Mouse (Mus musculus): ENCODE measurements around the gene Armc2. TPM values are rescaled to one million over a fixed set of nuclear protein-coding genes. Genes with fewer than 3 reads are reported as not detected.
"Not testable (repeated sequence)": the region's sequence is repeated elsewhere in the genome, so short reads cannot be mapped to it uniquely, and the experiment has no call there.

Gene Armc2
- polyA plus RNA-seq, 1 experiment from 2014 or later = 0.06 TPM

- H3K36me3 ChIP-seq (replicated peaks) = no peaks in the 10 kb centered on the region
- no peak overlapping the region for H3K9ac ChIP-seq
- no peak for ATAC-seq (ENCODE audit: insufficient read depth)
- no peak overlapping the region for H3K27ac ChIP-seq (replicated peaks)
- no peak overlapping the region for H3K4me3 ChIP-seq (replicated peaks)
- no peaks in the 10 kb centered on the region for H3K9me3 ChIP-seq (replicated peaks)
- no peak overlapping the region for H3K4me2 ChIP-seq
- H3K4me1 ChIP-seq (replicated peaks) = no peaks in the 10 kb centered on the region
- H3K27me3 ChIP-seq = no peaks in the 10 kb centered on the region
- WGBS (ENCODE audit: insufficient replicate concordance) = 65% methylated on average over 11 of the region's 11 CpGs
Measured at GRCm38 (mm10) chr10:41967915-41968635, 50.2 kb downstream of the Armc2 start.

GRCm38 (mm10) chr10:41962725-41963124 lies 55.5 kb downstream of the Armc2 start:
- H3K27me3 ChIP-seq = no peaks in the 10 kb centered on the region
- no peak for ATAC-seq (ENCODE audit: insufficient read depth)
- no peak overlapping the region for H3K4me2 ChIP-seq
- no peaks in the 10 kb centered on the region for H3K36me3 ChIP-seq (replicated peaks)
- H3K27ac ChIP-seq (replicated peaks) = no peak overlapping the region
- H3K4me1 ChIP-seq (replicated peaks) = no peaks in the 10 kb centered on the region
- no peak overlapping the region for H3K9ac ChIP-seq
- 74% methylated on average over 4 of the region's 4 CpGs for WGBS (ENCODE audit: insufficient replicate concordance)
- H3K9me3 ChIP-seq (replicated peaks) = no peaks in the 10 kb centered on the region
- H3K4me3 ChIP-seq (replicated peaks) = no peak overlapping the region

- no peak for ATAC-seq (ENCODE audit: insufficient read depth)
- Histone ChIP-seq H3K4me1 (replicated peaks) (no peaks in the 10 kb centered on the region), H3K4me2 (no peak overlapping the region), H3K9ac (no peak overlapping the region), H3K27me3 (no peaks in the 10 kb centered on the region), H3K27ac (replicated peaks) (no peak overlapping the region), H3K9me3 (replicated peaks) (no peaks in the 10 kb centered on the region), H3K36me3 (replicated peaks) (no peaks in the 10 kb centered on the region), H3K4me3 (replicated peaks) (no peak overlapping the region)
- 52% methylated on average over 2 of the region's 2 CpGs for WGBS (ENCODE audit: insufficient replicate concordance)
Measured at GRCm38 (mm10) chr10:41959808-41960207, 58.4 kb downstream of the Armc2 start.

GRCm38 (mm10) chr10:41958677-41959274 lies 59.5 kb downstream of the Armc2 start:
- WGBS (ENCODE audit: insufficient replicate concordance) = 77% methylated on average over 19 of the region's 19 CpGs
- no peaks in the 10 kb centered on the region for H3K36me3 ChIP-seq (replicated peaks)
- no peak overlapping the region for H3K4me2 ChIP-seq
- no peak overlapping the region for H3K9ac ChIP-seq
- H3K9me3 ChIP-seq (replicated peaks) = no peaks in the 10 kb centered on the region
- no peaks in the 10 kb centered on the region for H3K27me3 ChIP-seq
- H3K4me3 ChIP-seq (replicated peaks) = no peak overlapping the region
- no peaks in the 10 kb centered on the region for H3K4me1 ChIP-seq (replicated peaks)
- ATAC-seq (ENCODE audit: insufficient read depth) = no peak
- H3K27ac ChIP-seq (replicated peaks) = no peak overlapping the region

- WGBS (ENCODE audit: insufficient replicate concordance) = 68% methylated on average over 18 of the region's 18 CpGs
- Histone ChIP-seq H3K36me3 (replicated peaks) (no peaks in the 10 kb centered on the region), H3K27ac (replicated peaks) (no peak overlapping the region), H3K4me1 (replicated peaks) (no peaks in the 10 kb centered on the region), H3K4me3 (replicated peaks) (no peak overlapping the region), H3K4me2 (no peak overlapping the region), H3K27me3 (no peaks in the 10 kb centered on the region), H3K9ac (no peak overlapping the region), H3K9me3 (replicated peaks) (no peaks in the 10 kb centered on the region)
- ATAC-seq (ENCODE audit: insufficient read depth) = no peak
Measured at GRCm38 (mm10) chr10:41957421-41958225, 60.6 kb downstream of the Armc2 start.

GRCm38 (mm10) chr10:41953528-41953864 lies 64.7 kb downstream of the Armc2 start:
- H3K27me3 ChIP-seq = no peaks in the 10 kb centered on the region
- WGBS (ENCODE audit: insufficient replicate concordance) = 63% methylated on average over 5 of the region's 5 CpGs

GRCm38 (mm10) chr10:41952850-41953527 lies 65.3 kb downstream of the Armc2 start:
- Histone ChIP-seq H3K4me3 (replicated peaks) (no peak overlapping the region), H3K27me3 (no peaks in the 10 kb centered on the region), H3K36me3 (replicated peaks) (no peaks in the 10 kb centered on the region), H3K4me1 (replicated peaks) (no peaks in the 10 kb centered on the region), H3K4me2 (no peak overlapping the region), H3K9me3 (replicated peaks) (no peaks in the 10 kb centered on the region), H3K27ac (replicated peaks) (no peak overlapping the region), H3K9ac (no peak overlapping the region)
- WGBS (ENCODE audit: insufficient replicate concordance) = 80% methylated on average over 14 of the region's 14 CpGs
- ATAC-seq (ENCODE audit: insufficient read depth) = no peak

More at GRCm38 (mm10) chr10:41953528-41953864, 64.7 kb downstream of the Armc2 start:
- no peak overlapping the region for H3K9ac ChIP-seq
- no peak overlapping the region for H3K4me3 ChIP-seq (replicated peaks)
- no peak overlapping the region for H3K27ac ChIP-seq (replicated peaks)
- H3K4me1 ChIP-seq (replicated peaks) = no peaks in the 10 kb centered on the region
- ATAC-seq (ENCODE audit: insufficient read depth) = no peak
- H3K36me3 ChIP-seq (replicated peaks) = no peaks in the 10 kb centered on the region
- H3K4me2 ChIP-seq = no peak overlapping the region
- H3K9me3 ChIP-seq (replicated peaks) = no peaks in the 10 kb centered on the region

GRCm38 (mm10) chr10:41952354-41952753 lies 65.9 kb downstream of the Armc2 start:
- not testable (repeated sequence) for H3K27ac ChIP-seq (replicated peaks); H3K27me3 ChIP-seq; ATAC-seq (ENCODE audit: insufficient read depth); H3K4me1 ChIP-seq (replicated peaks); H3K4me3 ChIP-seq (replicated peaks); H3K9me3 ChIP-seq (replicated peaks); H3K9ac ChIP-seq; H3K36me3 ChIP-seq (replicated peaks); H3K4me2 ChIP-seq
- WGBS (ENCODE audit: insufficient replicate concordance) = 79% methylated on average over 10 of the region's 10 CpGs

- H3K4me1 ChIP-seq (replicated peaks) = peaks cover 7% of the 10 kb centered on the region
- no peaks in the 10 kb centered on the region for H3K9me3 ChIP-seq (replicated peaks)
- H3K4me2 ChIP-seq = no peak overlapping the region
- no peak overlapping the region for H3K4me3 ChIP-seq (replicated peaks)
- peaks cover 15% of the 10 kb centered on the region for H3K27me3 ChIP-seq
- WGBS (ENCODE audit: insufficient replicate concordance) = 70% methylated on average over 4 of the region's 4 CpGs
- H3K36me3 ChIP-seq (replicated peaks) = no peaks in the 10 kb centered on the region
- no peak for ATAC-seq (ENCODE audit: insufficient read depth)
- H3K9ac ChIP-seq = no peak overlapping the region
- no peak overlapping the region for H3K27ac ChIP-seq (replicated peaks)
Measured at GRCm38 (mm10) chr10:41939090-41939489, 79.2 kb downstream of the Armc2 start.

- H3K9ac ChIP-seq = no peak overlapping the region
- 6% methylated on average over 4 of the region's 4 CpGs for WGBS (ENCODE audit: insufficient replicate concordance)
- H3K4me2 ChIP-seq = no peak overlapping the region
- peaks cover 15% of the 10 kb centered on the region for H3K27me3 ChIP-seq
- peaks cover 7% of the 10 kb centered on the region for H3K4me1 ChIP-seq (replicated peaks)
- H3K9me3 ChIP-seq (replicated peaks) = no peaks in the 10 kb centered on the region
- H3K4me3 ChIP-seq (replicated peaks) = no peak overlapping the region
- no peak overlapping the region for H3K27ac ChIP-seq (replicated peaks)
- ATAC-seq (ENCODE audit: insufficient read depth) = no peak
- no peaks in the 10 kb centered on the region for H3K36me3 ChIP-seq (replicated peaks)
Measured at GRCm38 (mm10) chr10:41937176-41937575, 81.1 kb downstream of the Armc2 start.

GRCm38 (mm10) chr10:41936100-41936499 lies 82.1 kb downstream of the Armc2 start:
- Histone ChIP-seq H3K4me1 (replicated peaks) (peaks cover 7% of the 10 kb centered on the region), H3K4me2 (no peak overlapping the region), H3K36me3 (replicated peaks) (no peaks in the 10 kb centered on the region), H3K27me3 (peaks cover 15% of the 10 kb centered on the region), H3K9ac (no peak overlapping the region), H3K9me3 (replicated peaks) (no peaks in the 10 kb centered on the region), H3K27ac (replicated peaks) (no peak overlapping the region), H3K4me3 (replicated peaks) (no peak overlapping the region)
- 47% methylated on average over 4 of the region's 4 CpGs for WGBS (ENCODE audit: insufficient replicate concordance)
- no peak for ATAC-seq (ENCODE audit: insufficient read depth)

Data from liver, embryonic 15.5 days (tissue).